Mouse (Mus musculus): ENCODE data around the gene Ier5. TPM values are rescaled to one million over a fixed set of nuclear protein-coding genes. Genes with fewer than 3 reads are reported as not detected.
A peak's percentile ranks its signal among the peaks of the same experiment; 100 is the strongest.

Gene Ier5
- 4.3 and 4.5 TPM in 2 replicates for polyA plus RNA-seq (2015; fragmentation: Nextera tagmentation; extraction: Ambion mirVana)

- Histone ChIP-seq H3K4me2 (ENCODE audit: low read depth, low read length) (peak within 1 kb of the TSS; percentile 60), H3K36me3 (ENCODE audit: control insufficient read depth, insufficient read depth, low read length) (no peaks in the 10 kb centered on the region), H3K27me3 (ENCODE audit: control insufficient read depth, insufficient read depth, low read depth, low read length) (no peaks in the 10 kb centered on the region), H3K9me3 (ENCODE audit: control insufficient read depth, low read length) (no peaks in the 10 kb centered on the region), H3K27ac (ENCODE audit: low read length) (peak within 1 kb of the TSS; percentile 89), H3K4me1 (replicated peaks; ENCODE audit: control insufficient read depth, insufficient read depth, low read length) (peaks cover 26% of the 10 kb centered on the region), H3K9ac (ENCODE audit: low read length) (peak within 1 kb of the TSS; percentile 99), H3K4me3 (ENCODE audit: low read length) (peak within 1 kb of the TSS; percentile 99)
- WGBS, result under 1% methylated on average over 40 of the region's 40 CpGs
- ATAC-seq (ENCODE audit: low read depth), result peak; percentile 99
Observed at GRCm38 (mm10) chr1:155099280-155099848, at the start of gene Ier5. Gene Ier5, minus strand, starts transcription at chr1:155099636.

- 81% methylated on average over 2 of the region's 2 CpGs for WGBS
- Histone ChIP-seq H3K4me2 (ENCODE audit: low read depth, low read length) (no peak overlapping the region), H3K27me3 (ENCODE audit: control insufficient read depth, insufficient read depth, low read depth, low read length) (no peaks in the 10 kb centered on the region), H3K27ac (ENCODE audit: low read length) (peak overlapping the region; percentile 12; the same call in 1 of the 2 replicates), H3K4me3 (ENCODE audit: low read length) (no peak overlapping the region), H3K9ac (ENCODE audit: low read length) (no peak overlapping the region), H3K36me3 (ENCODE audit: control insufficient read depth, insufficient read depth, low read length) (no peaks in the 10 kb centered on the region), H3K9me3 (ENCODE audit: control insufficient read depth, low read length) (no peaks in the 10 kb centered on the region), H3K4me1 (replicated peaks; ENCODE audit: control insufficient read depth, insufficient read depth, low read length) (peaks cover 5% of the 10 kb centered on the region; the same call in 1 of the 2 replicates)
- no peak for ATAC-seq (ENCODE audit: low read depth)
Observed at GRCm38 (mm10) chr1:155147228-155147627, 47.8 kb upstream of the Ier5 start.

GRCm38 (mm10) chr1:155146572-155146980, 47.1 kb upstream of the Ier5 start, which contains the start of gene Mr1:
Gene Mr1, minus strand, starts transcription at chr1:155146814.
- peak within 1 kb of the TSS; percentile 55 for H3K4me2 ChIP-seq (ENCODE audit: low read depth, low read length)
- peak within 1 kb of the TSS; percentile 76 for H3K27ac ChIP-seq (ENCODE audit: low read length)
- peaks cover 5% of the 10 kb centered on the region; the same call in 1 of the 2 replicates for H3K4me1 ChIP-seq (replicated peaks; ENCODE audit: control insufficient read depth, insufficient read depth, low read length)
- peak within 1 kb of the TSS; percentile 67 for H3K9ac ChIP-seq (ENCODE audit: low read length)
- ATAC-seq (ENCODE audit: low read depth), result peak; percentile 94
- no peaks in the 10 kb centered on the region for H3K27me3 ChIP-seq (ENCODE audit: control insufficient read depth, insufficient read depth, low read depth, low read length)
- peak within 1 kb of the TSS; percentile 61 for H3K4me3 ChIP-seq (ENCODE audit: low read length)
- no peaks in the 10 kb centered on the region for H3K36me3 ChIP-seq (ENCODE audit: control insufficient read depth, insufficient read depth, low read length)
- WGBS, result 24% methylated on average over 8 of the region's 8 CpGs
- no peaks in the 10 kb centered on the region for H3K9me3 ChIP-seq (ENCODE audit: control insufficient read depth, low read length)

GRCm38 (mm10) chr1:155145620-155146019, 46.2 kb upstream of the Ier5 start:
- WGBS, result 23% methylated on average over 6 of the region's 6 CpGs
- H3K4me1 ChIP-seq (replicated peaks; ENCODE audit: control insufficient read depth, insufficient read depth, low read length), result peaks cover 5% of the 10 kb centered on the region; the same call in 1 of the 2 replicates
- no peaks in the 10 kb centered on the region for H3K36me3 ChIP-seq (ENCODE audit: control insufficient read depth, insufficient read depth, low read length)
- peak; percentile 79 for ATAC-seq (ENCODE audit: low read depth)
- peak overlapping the region; percentile 76 for H3K27ac ChIP-seq (ENCODE audit: low read length)
- H3K4me2 ChIP-seq (ENCODE audit: low read depth, low read length), result peak overlapping the region; percentile 55
- peak overlapping the region; percentile 67 for H3K9ac ChIP-seq (ENCODE audit: low read length)
- no peaks in the 10 kb centered on the region for H3K27me3 ChIP-seq (ENCODE audit: control insufficient read depth, insufficient read depth, low read depth, low read length)
- H3K4me3 ChIP-seq (ENCODE audit: low read length), result peak overlapping the region; percentile 61
- no peaks in the 10 kb centered on the region for H3K9me3 ChIP-seq (ENCODE audit: control insufficient read depth, low read length)

DNA sequence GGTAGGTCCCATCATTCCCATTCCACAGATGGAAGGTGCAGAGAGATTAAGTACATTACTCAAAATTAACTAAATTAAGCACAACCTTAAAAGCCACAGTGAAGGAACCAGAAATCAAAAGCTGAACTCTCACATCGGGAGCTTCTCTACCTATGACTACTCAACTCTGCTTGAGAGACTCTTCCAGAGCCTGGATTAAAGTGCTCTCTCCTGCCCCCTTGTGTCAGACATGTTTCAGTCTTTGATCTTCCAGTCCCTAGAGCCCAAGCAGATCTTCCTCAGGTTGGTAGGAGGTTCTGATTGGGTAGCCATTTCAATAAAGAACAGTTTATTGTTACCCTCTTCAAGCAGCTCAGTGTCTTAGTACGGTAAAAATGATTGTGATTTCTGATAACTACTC, 40.6 kb upstream of the Ier5 start:
- peaks cover under 1% of the 10 kb centered on the region; the same call in 1 of the 2 replicates for H3K4me1 ChIP-seq (replicated peaks; ENCODE audit: control insufficient read depth, insufficient read depth, low read length)
- 65% methylated on average over 2 of the region's 2 CpGs for whole genome bisulfite sequencing
- H3K36me3 ChIP-seq (ENCODE audit: control insufficient read depth, insufficient read depth, low read length), result no peaks in the 10 kb centered on the region
- H3K27ac ChIP-seq (ENCODE audit: low read length), result no peak overlapping the region
- no peak overlapping the region for H3K4me2 ChIP-seq (ENCODE audit: low read depth, low read length)
- H3K4me3 ChIP-seq (ENCODE audit: low read length), result no peak overlapping the region
- H3K9ac ChIP-seq (ENCODE audit: low read length), result no peak overlapping the region
- no peaks in the 10 kb centered on the region for H3K27me3 ChIP-seq (ENCODE audit: control insufficient read depth, insufficient read depth, low read depth, low read length)
- no peaks in the 10 kb centered on the region for H3K9me3 ChIP-seq (ENCODE audit: control insufficient read depth, low read length)
- no peak; the same call in 1 of the 2 replicates for ATAC-seq (ENCODE audit: low read depth)

GRCm38 (mm10) chr1:155138795-155139194, 39.4 kb upstream of the Ier5 start:
- ATAC-seq (ENCODE audit: low read depth), result peak; percentile 76
- no peaks in the 10 kb centered on the region for H3K9me3 ChIP-seq (ENCODE audit: control insufficient read depth, low read length)
- no peaks in the 10 kb centered on the region for H3K27me3 ChIP-seq (ENCODE audit: control insufficient read depth, insufficient read depth, low read depth, low read length)
- no peak overlapping the region for H3K4me3 ChIP-seq (ENCODE audit: low read length)
- H3K27ac ChIP-seq (ENCODE audit: low read length), result no peak overlapping the region
- no peak overlapping the region for H3K9ac ChIP-seq (ENCODE audit: low read length)
- WGBS, result 56% methylated on average over 7 of the region's 7 CpGs
- H3K36me3 ChIP-seq (ENCODE audit: control insufficient read depth, insufficient read depth, low read length), result no peaks in the 10 kb centered on the region
- no peak overlapping the region for H3K4me2 ChIP-seq (ENCODE audit: low read depth, low read length)
- H3K4me1 ChIP-seq (replicated peaks; ENCODE audit: control insufficient read depth, insufficient read depth, low read length), result peaks cover 7% of the 10 kb centered on the region; the same call in 1 of the 2 replicates

DNA sequence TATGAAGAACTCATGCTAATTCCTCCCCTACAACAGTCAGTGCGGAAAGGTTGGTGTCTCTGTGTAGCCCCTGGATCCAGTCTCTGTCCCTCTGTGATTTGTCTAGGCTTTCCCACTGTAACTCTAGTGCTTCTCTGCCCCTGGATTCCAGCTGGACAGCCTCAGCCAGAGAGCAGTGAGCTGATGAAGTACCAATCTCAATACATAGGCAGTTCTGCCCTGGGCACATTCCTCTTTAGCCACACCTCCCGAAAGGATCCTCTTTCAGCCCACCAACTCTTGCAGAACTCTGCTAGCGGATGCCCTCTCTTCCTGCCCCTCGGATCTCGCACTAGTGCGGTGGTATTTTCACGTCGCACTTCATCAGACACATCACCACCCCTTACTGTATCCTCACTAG, 35.4 kb upstream of the Ier5 start:
- H3K27ac ChIP-seq (ENCODE audit: low read length), result no peak overlapping the region

GRCm38 (mm10) chr1:155127429-155127934, 28.0 kb upstream of the Ier5 start:
- no peak overlapping the region for H3K4me3 ChIP-seq (ENCODE audit: low read length)
- H3K4me1 ChIP-seq (replicated peaks; ENCODE audit: control insufficient read depth, insufficient read depth, low read length), result peaks cover 2% of the 10 kb centered on the region; the same call in 1 of the 2 replicates
- H3K4me2 ChIP-seq (ENCODE audit: low read depth, low read length), result no peak overlapping the region
- ATAC-seq (ENCODE audit: low read depth), result no peak
- WGBS, result 81% methylated on average over 5 of the region's 5 CpGs
- H3K9me3 ChIP-seq (ENCODE audit: control insufficient read depth, low read length), result no peaks in the 10 kb centered on the region
- no peak overlapping the region for H3K9ac ChIP-seq (ENCODE audit: low read length)
- no peak overlapping the region for H3K27ac ChIP-seq (ENCODE audit: low read length)
- no peaks in the 10 kb centered on the region for H3K36me3 ChIP-seq (ENCODE audit: control insufficient read depth, insufficient read depth, low read length)
- H3K27me3 ChIP-seq (ENCODE audit: control insufficient read depth, insufficient read depth, low read depth, low read length), result no peaks in the 10 kb centered on the region

More for the DNA sequence above, 35.4 kb upstream of the Ier5 start:
- Histone ChIP-seq H3K4me3 (ENCODE audit: low read length) (no peak overlapping the region), H3K9ac (ENCODE audit: low read length) (no peak overlapping the region), H3K4me2 (ENCODE audit: low read depth, low read length) (no peak overlapping the region), H3K27me3 (ENCODE audit: control insufficient read depth, insufficient read depth, low read depth, low read length) (no peaks in the 10 kb centered on the region), H3K9me3 (ENCODE audit: control insufficient read depth, low read length) (no peaks in the 10 kb centered on the region), H3K36me3 (ENCODE audit: control insufficient read depth, insufficient read depth, low read length) (no peaks in the 10 kb centered on the region), H3K4me1 (replicated peaks; ENCODE audit: control insufficient read depth, insufficient read depth, low read length) (peaks cover 7% of the 10 kb centered on the region; the same call in 1 of the 2 replicates)
- peak; percentile 67; the same call in 1 of the 2 replicates for ATAC-seq (ENCODE audit: low read depth)
- WGBS, result 28% methylated on average over 8 of the region's 8 CpGs

- Histone ChIP-seq H3K36me3 (ENCODE audit: control insufficient read depth, insufficient read depth, low read length) (no peaks in the 10 kb centered on the region), H3K4me1 (replicated peaks; ENCODE audit: control insufficient read depth, insufficient read depth, low read length) (peaks cover 2% of the 10 kb centered on the region; the same call in 1 of the 2 replicates), H3K27ac (ENCODE audit: low read length) (no peak overlapping the region), H3K4me2 (ENCODE audit: low read depth, low read length) (no peak overlapping the region), H3K9ac (ENCODE audit: low read length) (no peak overlapping the region), H3K9me3 (ENCODE audit: control insufficient read depth, low read length) (no peaks in the 10 kb centered on the region), H3K4me3 (ENCODE audit: low read length) (no peak overlapping the region), H3K27me3 (ENCODE audit: control insufficient read depth, insufficient read depth, low read depth, low read length) (no peaks in the 10 kb centered on the region)
- WGBS, result 74% methylated on average over 5 of the region's 5 CpGs
- no peak for ATAC-seq (ENCODE audit: low read depth)
Observed at GRCm38 (mm10) chr1:155126716-155127115, 27.3 kb upstream of the Ier5 start.
